Mouse (Mus musculus) limb, embryonic 14.5 days (tissue): ENCODE measurements around the gene Prpf3. TPM values are rescaled to one million over a fixed set of nuclear protein-coding genes. Genes with fewer than 3 reads are reported as not detected.
"Not testable (repeated sequence)": the region's sequence is repeated elsewhere in the genome, so short reads cannot be mapped to it uniquely, and the experiment has no call there.

ENCODE experiments used
- ATAC-seq: fragments of 200-750 bp; cut with Nextera tagmentation; 2 replicates; pipeline ENCODE4 v1.8.0; 2017; ENCODE audit warnings: low read depth, moderate number of reproducible peaks, moderate TSS enrichment; ENCODE audit not compliant: low FRiP score
- DNase-seq: peaks from one replicate; pipeline ENCODE4 v3.0.0-alpha.2; 2015; ENCODE audit warnings: low spot score
- H3K27ac ChIP-seq: fragments of 300-500 bp; sonication (generic); replicated peaks from 2 replicates; pipeline ENCODE4 v1.5.1; 2014; ENCODE audit warnings: low read depth, mild to moderate bottlenecking, low read length, moderate library complexity, mixed read lengths
- H3K27me3 ChIP-seq: fragments of 300-500 bp; sonication (generic); 2 replicates; pipeline ENCODE4 v1.6.1; 2014; ENCODE audit warnings: low read length, mixed read lengths; ENCODE audit not compliant: control insufficient read depth, insufficient read depth
- H3K36me3 ChIP-seq: fragments of 300-500 bp; sonication (generic); 2 replicates; pipeline ENCODE4 v1.6.1; 2014; ENCODE audit warnings: mild to moderate bottlenecking, low read length, moderate library complexity, mixed read lengths; ENCODE audit not compliant: control insufficient read depth, insufficient read depth
- H3K4me1 ChIP-seq: fragments of 300-500 bp; sonication (generic); 2 replicates; pipeline ENCODE4 v1.6.1; 2014; ENCODE audit warnings: antibody characterized with exemption, low read length, mixed read lengths; ENCODE audit not compliant: control insufficient read depth, insufficient read depth
- H3K4me2 ChIP-seq: fragments of 300-500 bp; sonication (generic); replicated peaks from 2 replicates; pipeline ENCODE4 v1.6.1; 2014; ENCODE audit warnings: low read depth, mild to moderate bottlenecking, low read length, moderate library complexity; ENCODE audit not compliant: severe bottlenecking
- H3K4me3 ChIP-seq: fragments of 300-500 bp; sonication (generic); replicated peaks from 2 replicates; pipeline ENCODE4 v1.5.1; 2014; ENCODE audit warnings: low read length
- H3K9ac ChIP-seq: fragments of 300-500 bp; sonication (generic); 2 replicates; pipeline ENCODE4 v1.6.1; 2014; ENCODE audit warnings: mild to moderate bottlenecking, low read depth, low read length, moderate library complexity; ENCODE audit not compliant: severe bottlenecking
- H3K9me3 ChIP-seq: fragments of 300-500 bp; sonication (generic); 2 replicates; pipeline ENCODE4 v1.6.1; 2016; ENCODE audit warnings: low read length; ENCODE audit not compliant: control insufficient read depth
- POLR2A ChIP-seq: fragments of 200-500 bp; IDR thresholded peaks from 2 replicates; pipeline ENCODE4 v1.8.0; 2012; ENCODE audit warnings: inconsistent platforms, mild to moderate bottlenecking, moderate library complexity, borderline replicate concordance; ENCODE audit not compliant: insufficient read depth, insufficient read length; ENCODE audit errors: extremely low read depth
- WGBS: fragments of 180-500 bp; shearing (Covaris S2); extraction: QIAGEN DNeasy Blood & Tissue Kit; methylation state at CpG from one replicate; pipeline ENCODE4 v1.1.7; 2014; 5-methylcytosine and 5-hydroxymethylcytosine counted together
- polyA plus RNA-seq, 2 experiments: library from polyadenylated mRNA; depleted of rRNA in 1 of 2; stranded (reverse) in 1 of 2; unstranded in 1 of 2; fragments of >200 nt; fragmentation: Nextera tagmentation in 1 of 2; extraction: Ambion mirVana in 1 of 2; gene quantifications; 2 replicates each; pipeline versions ENCODE4 v1.2.1 to v1.2.3; 2012 to 2014

Prpf3 gene
- polyA plus RNA-seq, 2 experiments = 46.1 to 53.8 TPM

- H3K4me1 ChIP-seq, H3K27me3 ChIP-seq, H3K9me3 ChIP-seq: not testable (repeated sequence)
- peaks cover 15% of the 10 kb centered on the region for H3K36me3 ChIP-seq
- peak within 1 kb of the TSS; percentile 77 for H3K27ac ChIP-seq
- H3K4me3 ChIP-seq = peak within 1 kb of the TSS; percentile 67
- WGBS = 0% methylated on average over 22 of the region's 43 CpGs
- peak; percentile 64; the same call in 1 of the 2 replicates for TF ChIP-seq POLR2A
- peak within 1 kb of the TSS; percentile 79 for H3K4me2 ChIP-seq
- peak; percentile 98 for DNase-seq
- H3K9ac ChIP-seq = peak within 1 kb of the TSS; percentile 74
- peak; percentile 97 for ATAC-seq
Measured at GRCm38 (mm10) chr3:95893606-95894316, 38.1 kb upstream of the Prpf3 start, which contains the start of gene Aph1a. TSS of gene Aph1a (plus strand) at chr3:95893969.

DNA sequence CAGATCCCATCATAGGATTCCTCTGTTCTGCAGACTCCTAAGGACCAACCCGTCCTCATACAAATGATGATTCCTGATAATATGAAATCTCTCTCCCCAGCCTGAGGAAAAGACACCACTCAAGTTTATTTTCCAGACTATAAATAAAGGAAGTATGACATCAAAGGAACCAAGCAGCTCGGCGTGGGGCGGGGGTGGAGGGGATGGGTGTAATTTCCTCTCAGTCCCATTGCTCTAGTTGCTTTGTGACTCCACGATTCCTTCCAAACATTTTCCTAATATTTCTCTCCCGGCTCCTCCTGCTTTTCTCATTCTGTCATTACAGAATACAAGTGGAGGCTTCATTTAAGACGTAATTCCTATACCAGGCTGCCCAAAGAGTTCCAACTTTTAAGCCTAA is 37.4 kb upstream of the Prpf3 start:
- Histone ChIP-seq H3K27me3 (no peaks in the 10 kb centered on the region), H3K4me2 (peak overlapping the region; percentile 62), H3K4me1 (peaks cover 10% of the 10 kb centered on the region; the same call in 1 of the 2 replicates), H3K9ac (peak overlapping the region; percentile 53), H3K36me3 (peaks cover 12% of the 10 kb centered on the region), H3K4me3 (peak overlapping the region; percentile 67), H3K9me3 (no peaks in the 10 kb centered on the region), H3K27ac (peak overlapping the region; percentile 77)
- no peak for TF ChIP-seq POLR2A
- WGBS = 13% methylated on average over 7 of the region's 7 CpGs
- ATAC-seq = no peak
- DNase-seq = no peak

DNA sequence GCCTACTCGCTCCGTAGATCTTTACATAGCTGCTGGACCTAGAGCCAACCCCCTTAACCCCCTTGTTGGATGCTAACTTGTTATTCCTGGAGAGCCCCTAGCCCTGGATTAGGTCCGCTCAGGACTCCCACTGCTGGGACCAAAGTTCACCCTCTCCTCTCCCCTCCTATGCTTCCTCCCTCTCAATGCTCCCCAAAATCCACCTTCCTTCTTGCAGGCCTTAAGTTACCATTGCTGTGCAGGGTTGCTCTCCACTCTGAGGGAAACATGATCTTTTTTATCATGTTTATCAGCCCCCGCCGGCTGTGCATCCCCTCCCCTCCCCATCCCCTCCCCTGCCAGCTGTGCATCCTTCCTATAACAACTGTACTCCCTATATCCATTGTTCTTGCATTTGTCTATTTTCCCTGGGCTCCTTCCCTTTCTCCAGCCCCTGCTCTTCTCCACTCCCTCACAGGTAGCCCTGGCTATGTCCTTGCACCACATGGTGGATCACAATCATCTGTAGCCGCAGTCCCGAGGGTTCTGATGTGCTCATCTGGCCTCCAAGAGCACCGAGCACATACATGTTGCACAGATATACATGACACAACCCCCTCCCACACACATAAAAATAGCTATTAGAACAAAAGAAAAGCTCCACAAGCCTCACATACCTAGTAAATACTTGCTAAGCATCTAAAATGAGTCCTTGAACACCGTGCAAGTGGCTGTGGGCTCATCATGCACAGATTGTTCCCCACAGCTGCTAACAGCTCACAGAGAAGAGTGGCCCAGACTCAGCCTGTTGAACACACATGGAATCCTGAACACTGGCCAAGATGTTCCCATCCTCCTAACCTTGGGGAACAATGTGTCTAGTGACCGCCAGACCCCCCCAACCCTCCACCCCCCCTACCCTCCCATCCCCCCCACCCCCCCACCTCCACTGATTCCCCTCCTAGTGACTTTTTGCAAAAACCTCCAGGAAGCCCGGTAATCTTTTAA is 36.7 kb upstream of the Prpf3 start:
- Histone ChIP-seq H3K9me3 (no peaks in the 10 kb centered on the region), H3K27me3 (no peaks in the 10 kb centered on the region), H3K4me1 (peaks cover 10% of the 10 kb centered on the region; the same call in 1 of the 2 replicates), H3K9ac (peak overlapping the region; percentile 18; the same call in 1 of the 2 replicates), H3K27ac (peak overlapping the region; percentile 77), H3K4me3 (peak overlapping the region; percentile 17), H3K36me3 (0 out of 2 replicates have a peak, but pooled peaks cover 5% of the 10 kb centered on the region), H3K4me2 (peak overlapping the region; percentile 42)
- ATAC-seq (no peak; the same call in 1 of the 2 replicates), DNase-seq (no peak)
- TF ChIP-seq POLR2A = no peak
- WGBS = 35% methylated on average over 11 of the region's 11 CpGs

- no peak for ATAC-seq
- H3K27me3 ChIP-seq = no peaks in the 10 kb centered on the region
Measured at GRCm38 (mm10) chr3:95891211-95892065, 35.8 kb upstream of the Prpf3 start, which contains the start of gene BC028528. TSS of gene BC028528 (minus strand) at chr3:95892005.

More at GRCm38 (mm10) chr3:95891211-95892065, 35.8 kb upstream of the Prpf3 start, which contains the start of gene BC028528:
- peak within 1 kb of the TSS; percentile 61 for H3K27ac ChIP-seq
- WGBS = 26% methylated on average over 12 of the region's 12 CpGs
- no peaks in the 10 kb centered on the region for H3K9me3 ChIP-seq
- H3K4me3 ChIP-seq = peak within 1 kb of the TSS; percentile 17
- H3K9ac ChIP-seq = peak within 1 kb of the TSS; percentile 21; the same call in 1 of the 2 replicates
- peaks cover 10% of the 10 kb centered on the region; the same call in 1 of the 2 replicates for H3K4me1 ChIP-seq
- H3K4me2 ChIP-seq = peak within 1 kb of the TSS; percentile 42
- DNase-seq = peak; percentile 77
- no peak for TF ChIP-seq POLR2A
- H3K36me3 ChIP-seq = 0 out of 2 replicates have a peak, but pooled peaks cover 4% of the 10 kb centered on the region
